Mouse (Mus musculus) right cerebral cortex, postnatal 10 days (tissue): ENCODE measurements around the gene Ntn3.

Source experiments
- DNase-seq, 2 experiments: peaks; one replicate each; pipeline ENCODE4 v3.0.0; 2021; ENCODE audit warnings: low spot score in 2 of 2

Gene Ntn3

DNA sequence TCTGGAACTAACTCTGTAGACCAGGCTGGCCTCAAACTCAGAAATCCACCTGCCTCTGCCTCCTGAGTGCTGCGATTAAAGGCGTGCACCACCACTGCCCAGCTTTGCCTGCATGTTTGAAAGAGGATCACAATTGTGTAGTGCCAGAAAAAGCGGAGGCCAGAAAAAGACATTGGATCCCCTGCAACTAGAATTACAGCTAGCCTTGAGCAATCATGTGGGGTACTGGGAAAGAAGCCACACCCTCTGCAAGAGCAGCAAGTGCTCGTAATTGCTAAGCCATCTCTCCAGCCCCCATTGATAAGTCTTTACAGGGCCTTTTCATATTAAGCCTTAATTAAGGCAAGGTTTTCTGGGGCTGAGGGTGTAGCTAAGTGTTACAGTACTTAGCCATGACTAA lies 17.9 kb downstream of the Ntn3 start:
- DNase-seq: no peak

DNA sequence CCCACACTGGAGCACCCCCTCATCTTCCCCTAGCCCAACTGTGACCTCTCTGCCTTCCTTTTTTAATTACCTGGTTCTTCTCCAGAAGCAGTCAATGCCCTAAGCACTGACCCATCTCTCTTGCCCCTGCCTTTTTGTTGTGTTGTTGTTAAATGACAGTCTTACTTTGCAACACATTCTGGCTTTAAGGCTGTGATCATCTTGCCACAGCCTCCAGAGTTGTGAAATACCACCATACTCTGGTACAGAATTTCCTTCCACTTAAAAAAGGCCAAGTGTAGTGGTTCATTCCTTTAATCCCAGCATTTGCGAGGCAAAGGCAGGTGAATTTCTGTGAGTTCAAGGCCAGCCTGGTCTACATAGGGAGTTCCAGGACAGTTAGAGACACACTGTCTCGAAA lies 18.4 kb downstream of the Ntn3 start:
- no peak for DNase-seq

DNA sequence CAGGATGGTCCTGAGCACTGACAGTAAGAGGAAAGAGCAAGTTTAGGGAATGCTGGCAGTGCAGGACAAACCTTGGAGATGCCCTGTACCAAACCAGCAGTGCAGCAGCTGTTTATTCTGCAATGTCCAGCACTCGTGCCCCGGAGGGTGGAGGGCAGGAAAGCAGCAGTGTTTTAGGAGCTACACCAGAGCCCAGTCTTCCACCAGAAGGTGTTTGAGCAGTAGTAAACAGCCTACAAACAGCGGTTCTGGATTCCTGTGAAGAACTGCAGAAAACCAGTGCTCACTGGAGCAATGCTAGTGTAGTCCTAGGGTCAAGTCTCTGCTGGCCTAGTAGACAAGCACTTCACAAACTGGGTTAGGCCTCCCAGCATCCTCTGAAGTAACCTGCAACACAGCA lies 35.1 kb downstream of the Ntn3 start:
- no peak for DNase-seq

DNA sequence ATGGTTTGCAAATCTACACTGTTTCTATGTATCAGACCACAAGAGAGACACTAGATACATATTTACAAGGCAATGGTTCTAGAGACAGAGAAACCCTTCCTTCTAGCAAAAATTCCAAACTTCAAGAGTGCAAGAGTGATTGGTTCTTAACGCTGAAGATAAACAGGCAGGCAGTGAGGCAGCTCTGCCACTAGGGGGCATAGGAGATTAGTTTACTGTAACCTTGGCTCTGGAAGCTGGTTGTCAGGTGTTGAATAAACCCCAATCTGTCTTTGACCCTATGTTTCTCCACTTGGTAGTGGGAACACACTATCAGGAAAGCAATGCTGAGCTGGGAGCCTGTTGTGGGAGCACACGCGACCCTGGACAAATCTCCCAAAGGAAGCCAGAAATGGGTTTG lies 35.9 kb downstream of the Ntn3 start:
- DNase-seq: peak; percentile 73 to 81

DNA sequence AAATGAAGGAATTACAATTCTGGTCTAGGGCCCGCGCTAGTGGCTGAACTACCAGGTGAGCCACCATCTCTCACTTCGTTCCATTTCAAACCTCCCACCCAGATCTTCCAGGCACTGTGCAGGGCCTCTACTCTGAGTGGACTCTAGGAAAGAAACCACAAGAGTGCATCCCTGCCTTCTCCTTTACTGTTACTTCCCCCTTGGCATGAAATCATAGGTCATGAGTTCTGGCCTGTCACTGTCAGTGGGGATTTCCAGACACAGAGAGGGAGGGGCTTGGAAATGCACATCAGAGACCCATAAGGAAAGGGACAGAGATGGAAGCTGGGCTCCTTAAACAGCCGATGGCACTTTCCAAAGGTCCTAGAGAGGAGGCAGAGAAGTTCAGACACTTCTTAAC lies 37.6 kb downstream of the Ntn3 start:
- no peak for DNase-seq

DNA sequence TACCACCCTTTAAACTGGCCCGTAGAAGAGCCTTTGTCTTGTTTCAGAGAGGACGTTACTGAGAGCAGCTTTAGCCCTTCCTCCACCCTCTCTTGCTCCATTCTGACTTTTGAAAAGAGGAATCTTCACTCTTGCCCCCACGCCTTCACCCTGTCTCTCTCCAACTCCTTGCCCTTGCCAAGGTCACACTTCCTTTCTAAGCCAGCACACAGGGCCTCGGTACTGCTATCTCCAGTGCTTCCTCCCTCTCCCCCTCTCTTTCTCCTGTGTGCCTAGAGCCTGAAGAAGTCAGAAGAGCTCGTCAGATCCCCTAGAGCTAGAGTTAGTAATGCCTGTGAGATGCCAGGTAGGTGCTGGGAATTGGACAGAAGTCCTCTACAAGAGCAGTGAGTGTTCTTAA lies 38.6 kb downstream of the Ntn3 start:
- DNase-seq: no peak

DNA sequence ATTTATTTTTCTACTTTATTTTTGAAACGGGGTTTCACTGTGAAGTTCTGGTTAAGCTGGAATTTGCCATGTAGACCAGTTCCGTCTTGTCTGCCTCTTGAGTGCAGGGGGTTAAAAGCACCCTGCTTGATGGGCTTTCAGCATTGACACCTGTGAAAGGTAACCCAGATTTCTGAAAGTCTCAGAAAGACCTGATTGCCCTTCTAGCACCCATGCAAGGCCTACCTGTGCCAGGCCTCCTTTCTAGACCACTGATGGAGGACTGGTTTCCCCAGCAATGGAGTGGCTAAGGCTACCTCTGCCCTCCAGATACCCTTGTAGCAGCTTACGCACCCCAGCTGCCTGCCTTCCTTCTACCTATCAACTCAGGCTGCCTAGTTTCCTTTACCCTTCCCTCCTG lies 39.2 kb downstream of the Ntn3 start:
- DNase-seq: no peak

- peak; percentile 96 for DNase-seq
These were observed 39.8 kb downstream of the Ntn3 start, which contains the start of gene Atp6v0c for GRCm38 (mm10) chr17:24169317-24170065. Gene Atp6v0c, minus strand, starts transcription at chr17:24169702.

GRCm38 (mm10) chr17:24168590-24169277 lies 40.6 kb downstream of the Ntn3 start:
- peak; percentile 84 to 87 for DNase-seq

DNA sequence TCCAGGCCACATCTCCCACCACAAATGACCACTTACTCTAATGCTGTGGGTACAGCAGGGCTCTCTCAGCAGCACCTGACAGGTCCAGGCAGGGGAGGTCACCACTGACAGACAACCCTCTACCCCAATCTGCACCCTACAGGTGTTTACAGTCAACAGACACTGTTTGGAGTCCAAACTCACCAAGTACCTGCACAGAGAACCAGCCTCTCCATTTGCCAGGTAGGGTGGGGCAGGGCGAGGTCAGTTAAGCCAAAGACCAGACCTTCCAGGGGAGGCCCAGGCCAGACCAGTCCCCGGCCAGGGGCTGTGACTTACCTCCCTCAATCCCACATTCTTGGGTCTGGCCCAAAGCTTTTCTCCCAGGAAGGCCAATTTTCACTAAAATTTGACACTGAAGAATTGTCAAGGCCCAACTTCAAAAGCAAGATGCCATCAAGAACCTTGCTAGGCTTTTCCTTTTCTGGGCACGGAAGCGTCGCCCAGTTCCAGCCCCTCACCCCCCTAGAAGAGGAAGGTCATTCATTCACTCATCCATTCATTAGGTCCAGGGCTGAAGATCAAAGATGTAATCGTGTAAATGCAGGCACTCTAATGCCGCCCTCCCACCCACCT lies 41.3 kb downstream of the Ntn3 start:
- DNase-seq: no peak

DNA sequence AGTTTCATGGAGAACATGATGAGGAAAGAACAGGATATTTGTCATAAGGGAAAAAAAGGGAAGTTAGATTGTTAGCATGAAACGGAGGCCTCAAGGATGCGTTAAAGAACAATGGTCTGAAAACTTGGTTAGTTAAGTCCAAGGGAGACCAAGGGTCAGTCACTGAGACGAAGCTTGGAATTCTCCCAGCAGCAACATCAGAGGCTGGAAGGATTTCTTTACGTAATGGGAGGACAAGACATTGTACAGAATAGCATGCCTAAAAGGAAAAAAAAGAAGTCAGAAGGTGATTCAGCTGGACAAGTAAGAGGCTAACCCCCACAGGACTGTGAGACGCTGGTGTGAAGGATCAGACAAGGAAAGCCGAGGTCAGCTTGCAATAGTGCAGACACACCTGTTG lies 42.2 kb downstream of the Ntn3 start:
- no peak for DNase-seq

DNA sequence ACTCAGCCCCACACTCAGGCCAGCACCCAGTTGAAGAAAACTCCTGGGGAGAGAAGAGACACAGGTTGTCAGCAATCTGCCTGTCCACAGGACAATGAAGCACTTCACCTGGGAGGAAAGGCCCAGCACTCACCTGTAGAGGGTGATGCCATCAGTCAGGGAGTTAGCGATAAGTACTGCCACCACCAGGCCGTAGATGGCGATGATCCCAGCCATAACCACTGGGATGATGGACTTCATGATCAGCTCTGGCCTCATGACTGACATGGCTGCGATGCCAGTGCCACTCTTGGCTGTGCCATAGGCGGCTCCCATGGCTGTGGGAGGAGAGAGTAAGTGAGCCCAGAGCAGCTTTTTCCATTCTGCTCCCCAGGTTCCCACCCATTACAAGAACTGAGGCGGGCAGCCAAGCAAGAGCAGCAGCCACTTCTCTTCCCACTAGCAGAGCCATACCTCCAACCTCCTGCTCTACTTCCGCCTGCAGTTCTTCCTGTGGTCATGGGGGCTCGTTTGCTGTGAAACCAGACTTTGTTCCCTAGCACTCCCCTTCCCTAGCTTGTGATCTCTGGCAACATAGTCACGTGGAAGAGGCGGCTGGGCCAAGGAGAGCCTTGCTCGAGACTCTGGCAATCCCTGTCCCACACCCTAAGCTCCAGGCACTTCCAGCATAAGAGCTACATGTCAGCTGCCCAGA lies 44.6 kb downstream of the Ntn3 start:
- no peak for DNase-seq

- peak; percentile 99 for DNase-seq
These were observed 46.0 kb downstream of the Ntn3 start, which contains the start of gene Amdhd2 for GRCm38 (mm10) chr17:24163176-24163962. Gene Amdhd2, minus strand, starts transcription at chr17:24163766.

DNA sequence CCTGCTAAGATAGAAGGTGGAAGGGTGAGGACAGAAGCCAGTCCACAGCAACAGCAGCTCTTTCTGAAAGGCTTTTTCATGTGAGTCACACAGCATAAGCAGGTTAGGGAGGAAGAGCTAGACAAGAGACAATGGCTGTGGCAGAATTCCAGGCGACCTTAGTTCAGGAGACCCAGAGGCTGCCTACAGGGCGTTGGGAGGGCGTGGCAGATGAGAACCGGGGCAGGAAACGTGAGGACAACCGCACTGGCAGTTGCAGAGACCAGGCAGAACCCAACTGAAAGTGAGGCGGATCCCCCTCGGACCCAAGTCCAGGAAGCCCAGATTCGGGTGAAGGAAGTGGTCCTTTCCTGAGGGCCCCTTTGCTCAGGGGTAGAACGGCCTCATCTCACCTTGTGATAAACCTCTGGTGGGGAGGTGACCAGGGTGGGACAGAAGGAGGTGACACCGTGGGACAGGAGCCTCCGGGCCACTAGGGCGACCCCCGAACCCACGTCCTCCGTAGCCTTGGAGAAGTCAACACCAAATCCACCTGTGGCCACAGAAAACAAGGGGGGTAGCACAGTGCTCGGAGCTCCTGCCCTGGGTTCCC lies 46.7 kb downstream of the Ntn3 start:
- DNase-seq: peak in 1 of 2 experiments; percentile 63

- no peak for DNase-seq
These were observed 47.9 kb downstream of the Ntn3 start for GRCm38 (mm10) chr17:24161466-24161865.

- DNase-seq: no peak
These were observed 51.8 kb downstream of the Ntn3 start for GRCm38 (mm10) chr17:24157526-24157925.

DNA sequence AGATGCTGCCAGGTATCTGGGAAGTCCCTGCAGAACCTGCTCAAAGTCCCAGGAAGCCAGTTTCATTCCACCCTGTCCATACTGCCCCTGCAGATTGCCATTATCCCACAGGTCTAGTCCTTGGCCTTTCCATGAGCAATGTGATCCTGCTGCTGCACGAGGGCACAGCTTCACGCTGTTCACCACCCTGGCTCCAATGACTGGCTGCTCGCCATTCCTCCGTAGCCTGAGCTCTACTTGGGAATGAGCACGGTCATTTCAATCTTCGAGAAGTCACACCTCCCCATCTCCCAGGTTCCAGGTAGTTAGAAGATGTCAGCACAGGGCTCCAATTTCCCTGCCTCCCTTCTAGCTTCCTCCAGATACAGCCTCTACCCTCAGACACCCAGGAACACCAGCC lies 52.2 kb downstream of the Ntn3 start:
- DNase-seq: no peak

DNA sequence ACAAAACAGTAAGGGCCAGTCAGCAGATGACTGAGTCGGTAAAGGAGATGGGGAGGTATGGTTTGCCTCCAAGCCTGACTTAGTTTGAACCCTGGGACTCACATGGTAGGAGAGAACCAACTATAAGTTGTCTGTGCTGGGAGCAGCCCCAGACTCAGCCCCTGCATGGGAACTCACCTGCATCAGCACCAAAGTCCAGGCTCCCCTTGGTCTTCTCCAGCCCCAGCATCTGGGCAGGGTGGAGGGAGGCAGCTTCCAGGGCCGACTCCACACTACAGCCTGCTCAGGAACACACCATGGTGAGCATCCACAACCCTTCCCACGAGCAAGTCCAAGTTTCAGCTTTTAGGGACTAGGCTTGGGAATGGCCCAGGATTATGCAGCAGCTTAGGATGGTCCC lies 52.9 kb downstream of the Ntn3 start:
- no peak for DNase-seq

DNA sequence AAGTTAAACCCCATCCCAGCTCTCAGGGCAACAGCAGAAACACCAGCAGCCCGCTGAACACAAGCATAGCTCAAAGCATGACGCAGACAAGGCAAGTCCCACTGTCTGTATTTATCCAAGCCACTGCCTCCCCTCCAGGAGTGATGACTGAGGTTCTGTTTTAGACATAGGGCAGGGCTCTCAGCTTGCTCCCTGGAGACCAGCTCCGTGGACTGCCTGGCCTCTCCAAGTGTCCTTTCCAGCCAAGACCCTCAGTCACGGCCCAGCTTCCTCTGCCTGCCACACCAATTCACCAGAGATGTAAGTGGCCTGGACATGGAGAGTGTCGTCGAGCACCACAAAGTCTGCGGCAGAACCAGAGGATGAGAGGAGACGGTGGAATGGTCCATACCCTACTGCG lies 53.6 kb downstream of the Ntn3 start:
- DNase-seq: no peak

DNA sequence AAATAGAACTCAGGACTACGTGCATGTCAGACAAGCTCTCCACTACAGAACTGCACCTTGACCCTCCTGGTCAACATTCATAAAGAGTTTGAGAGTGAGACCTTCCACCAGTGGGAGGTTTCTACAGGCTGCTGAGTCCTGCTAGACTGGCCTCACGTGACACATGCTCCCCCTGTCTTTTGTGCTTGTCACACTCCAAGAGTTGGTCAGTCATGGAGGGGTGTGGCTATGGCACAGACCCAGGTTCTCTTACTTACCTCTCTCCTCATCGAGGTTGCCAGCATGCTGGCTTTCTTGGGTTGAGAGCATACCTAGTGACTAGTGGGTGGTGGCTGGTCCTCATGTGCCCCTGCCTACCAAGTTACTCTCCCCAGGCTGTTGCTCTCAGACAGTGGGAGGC lies 54.9 kb downstream of the Ntn3 start:
- DNase-seq: no peak
